Mouse (Mus musculus) testis, postnatal 10 days (tissue): ENCODE measurements around the gene Olfr1378.

Source experiments
- DNase-seq: peaks from one replicate; pipeline ENCODE4 v3.0.0; 2021; ENCODE audit warnings: low spot score

Olfr1378 gene

DNA sequence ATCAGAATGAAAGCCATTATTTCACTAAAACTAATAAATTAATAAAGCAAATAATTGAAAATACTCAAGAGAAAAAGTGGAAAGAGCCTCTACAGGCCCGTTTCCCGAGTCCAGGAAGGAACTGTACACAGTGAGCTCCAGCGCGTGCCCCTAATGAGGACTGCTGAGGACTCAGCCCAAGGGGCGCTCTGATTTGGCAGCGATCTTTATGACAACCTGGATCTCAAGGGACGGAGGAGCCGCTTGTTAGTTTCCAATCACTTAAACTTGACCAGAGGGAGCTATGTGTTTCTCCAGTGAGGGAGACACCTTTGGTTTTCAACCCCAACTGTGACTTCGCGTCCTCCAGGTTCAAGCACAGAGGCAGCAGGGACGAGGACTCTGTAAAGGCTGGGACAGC lies at the start of gene Olfr1378:
Gene Olfr1378 (plus strand): TSS at position 301 of the 400 bp plus-strand sequence.
- DNase-seq = no peak

DNA sequence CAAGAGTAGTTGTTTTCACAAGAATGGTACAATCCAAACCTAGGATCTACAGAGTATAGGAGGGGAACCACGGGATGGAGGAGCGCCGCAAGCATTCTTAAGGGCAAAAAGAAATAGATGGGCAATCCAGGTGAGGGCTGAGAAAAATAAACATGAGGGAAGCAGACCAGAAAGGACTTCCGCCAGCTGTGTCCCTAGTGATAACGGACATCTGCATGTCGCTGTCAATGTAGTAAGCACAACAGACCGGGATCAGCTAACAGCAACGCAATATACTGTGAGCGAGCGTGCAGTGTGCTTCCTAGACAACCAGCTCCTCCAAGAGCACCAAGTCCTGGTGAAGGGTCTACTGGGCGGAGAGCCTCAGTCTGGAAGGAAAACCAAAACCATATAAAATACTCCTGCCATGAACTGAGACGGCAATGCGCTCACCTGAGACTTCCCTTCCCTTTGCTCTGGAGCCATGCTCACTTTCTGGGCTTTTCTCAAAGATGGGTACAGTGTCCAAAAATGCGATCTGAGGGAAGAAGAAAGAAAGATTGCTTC lies 35.8 kb upstream of the Olfr1378 start:
- no peak for DNase-seq

DNA sequence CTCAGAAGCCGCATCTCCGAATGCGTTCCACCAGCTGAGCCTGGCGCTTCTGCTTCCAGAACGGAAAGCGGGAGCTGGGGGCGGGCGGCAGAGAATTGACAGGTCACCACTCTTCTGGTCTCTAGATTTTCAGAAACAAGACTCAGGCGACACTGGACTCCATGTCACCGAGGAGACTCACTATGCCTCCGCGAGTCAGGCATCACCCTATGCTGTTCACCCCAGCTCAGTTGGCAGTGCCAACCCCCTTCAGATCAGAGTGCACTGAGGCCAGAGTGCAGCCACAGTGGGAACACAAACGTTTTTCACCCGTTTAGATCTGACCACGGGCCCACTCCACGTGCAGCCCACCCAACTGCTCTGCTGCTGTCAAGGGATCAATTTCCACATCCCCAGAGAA lies 35.3 kb upstream of the Olfr1378 start:
- no peak for DNase-seq

DNA sequence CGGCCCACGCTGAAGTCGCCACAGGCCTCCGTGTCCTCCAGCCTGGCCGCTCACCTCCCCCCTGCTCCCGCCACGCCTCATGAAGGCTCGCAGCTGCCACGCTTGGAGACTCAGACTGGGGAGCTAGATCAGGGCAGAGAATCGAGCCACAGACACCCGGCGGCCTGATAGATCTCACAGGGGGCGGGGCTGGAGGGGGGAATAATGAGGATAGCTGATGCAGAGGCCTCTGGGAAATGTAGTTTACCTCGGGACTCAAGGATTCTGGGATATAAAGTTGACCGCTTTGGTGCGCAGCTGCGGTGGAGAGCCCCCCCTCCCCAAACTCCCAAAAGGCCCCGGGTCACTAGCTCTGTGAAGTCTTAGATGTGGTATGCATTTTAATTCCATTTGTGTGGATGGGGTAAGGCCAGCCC lies 34.9 kb upstream of the Olfr1378 start, which contains the start of gene Zfp354b:
Gene Zfp354b (minus strand): TSS at position 183 of the 416 bp plus-strand sequence.
- DNase-seq = peak; percentile 86

DNA sequence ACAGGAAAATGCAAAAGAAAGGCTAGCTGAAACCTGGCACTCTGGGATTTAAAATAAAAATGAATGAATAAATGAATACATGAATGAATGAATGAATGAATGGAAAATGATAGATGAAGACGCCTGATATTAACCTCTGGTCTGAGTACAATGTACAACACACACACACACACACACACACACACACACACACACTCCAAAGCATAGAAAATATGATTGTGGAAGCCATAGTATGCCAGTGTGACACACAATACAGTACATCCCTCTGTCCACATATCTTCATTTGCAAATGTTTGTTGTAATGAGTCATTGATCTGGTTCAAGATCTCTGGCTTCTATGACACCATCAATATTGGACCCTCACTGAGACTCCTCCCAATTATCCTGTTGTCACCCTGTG lies 34.3 kb upstream of the Olfr1378 start:
- DNase-seq = no peak

DNA sequence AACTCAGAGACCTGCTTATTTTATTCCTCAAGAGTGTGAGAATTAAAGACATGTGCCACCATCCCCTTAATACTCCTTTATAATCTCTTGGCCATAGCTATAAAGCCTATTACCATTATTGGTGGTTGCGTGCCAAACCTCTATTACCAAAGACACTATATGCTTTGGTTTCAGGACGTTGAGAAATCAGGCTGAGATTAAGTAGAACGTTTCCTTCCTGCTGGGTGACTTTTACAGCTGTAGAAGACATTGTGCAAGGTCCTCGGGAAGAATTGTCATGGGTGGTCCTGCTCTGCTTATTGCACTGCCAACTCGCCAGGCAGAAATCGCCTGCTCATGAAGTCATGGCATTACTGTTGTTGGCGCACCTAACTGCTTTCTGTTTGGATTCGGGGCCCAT lies 27.9 kb upstream of the Olfr1378 start:
- no peak for DNase-seq

DNA sequence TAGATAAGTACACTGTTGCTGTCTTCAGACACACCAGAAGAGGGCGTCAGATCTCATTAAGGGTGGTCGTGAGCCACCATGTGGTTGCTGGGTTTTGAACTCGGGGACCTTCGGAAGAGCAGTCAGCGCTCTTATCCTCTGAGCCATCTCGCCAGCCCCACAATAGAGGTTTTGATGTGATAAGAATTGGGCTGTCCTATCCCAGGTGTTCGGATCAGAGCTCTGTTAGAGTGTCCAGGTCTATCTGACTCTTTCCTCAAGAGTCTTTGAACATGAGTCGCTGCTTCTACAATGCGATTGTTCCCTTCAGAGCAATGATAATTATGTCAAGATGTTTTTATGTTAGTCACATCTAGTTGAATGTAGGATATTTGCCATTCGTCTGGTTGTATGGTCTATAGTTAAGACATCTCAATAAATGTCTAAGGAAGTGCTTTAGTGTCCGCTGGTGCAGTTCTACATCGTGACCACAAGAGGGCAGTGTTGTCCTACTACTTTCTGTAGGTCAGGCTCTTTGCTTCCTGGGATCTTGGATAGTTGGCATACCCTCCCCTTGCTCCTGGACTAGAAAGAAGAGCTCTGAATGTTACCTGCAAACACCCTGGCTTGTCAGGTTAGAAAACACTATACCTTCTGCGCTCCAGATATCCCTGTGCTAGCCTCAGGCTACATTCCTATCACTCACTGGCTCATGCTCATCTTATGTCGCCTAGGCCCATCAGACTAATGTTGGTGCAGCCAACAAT lies 26.5 kb upstream of the Olfr1378 start:
- DNase-seq = no peak

DNA sequence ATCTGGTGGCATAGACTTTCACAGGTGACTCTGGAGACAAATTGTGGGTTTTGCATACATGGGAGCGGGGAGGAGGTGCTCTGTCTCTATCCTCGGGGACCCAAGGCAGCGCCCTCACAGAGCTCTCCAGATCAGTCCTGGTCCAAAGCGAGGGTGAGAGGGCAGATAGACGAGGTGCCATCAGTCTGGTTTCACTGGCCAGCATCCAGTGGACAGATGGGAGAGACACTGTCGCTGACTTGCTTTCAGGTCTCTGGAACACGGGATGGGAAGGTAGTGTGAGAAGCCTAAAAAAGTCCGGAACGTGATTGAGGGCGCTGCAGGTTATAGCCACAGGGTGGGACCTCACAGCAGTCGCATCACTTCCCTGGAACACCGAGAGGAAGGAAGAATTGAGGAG lies 23.9 kb upstream of the Olfr1378 start:
- DNase-seq = no peak

DNA sequence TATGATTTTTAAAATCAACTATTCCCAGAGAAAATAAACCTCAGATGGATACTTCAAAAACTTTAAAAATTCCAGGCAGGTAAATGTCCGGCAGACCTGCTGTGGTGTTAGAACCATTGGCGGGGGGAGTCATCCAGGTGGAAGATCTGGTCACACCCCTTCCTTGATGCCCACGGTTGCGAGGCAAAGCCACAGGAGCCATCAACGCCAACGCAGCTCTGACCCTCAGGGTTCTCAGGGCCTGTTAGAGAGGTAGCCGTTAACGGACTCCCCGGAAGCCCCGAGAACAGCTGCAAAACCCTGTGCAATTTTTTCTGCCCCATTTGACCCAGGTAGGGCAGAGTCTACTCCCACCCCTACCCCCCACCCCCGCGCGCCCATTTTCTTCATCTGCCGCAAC lies 22.8 kb upstream of the Olfr1378 start, which contains the start of gene 4933414I15Rik:
Gene 4933414I15Rik (minus strand): TSS at position 260 of the 400 bp plus-strand sequence.
- DNase-seq = no peak

DNA sequence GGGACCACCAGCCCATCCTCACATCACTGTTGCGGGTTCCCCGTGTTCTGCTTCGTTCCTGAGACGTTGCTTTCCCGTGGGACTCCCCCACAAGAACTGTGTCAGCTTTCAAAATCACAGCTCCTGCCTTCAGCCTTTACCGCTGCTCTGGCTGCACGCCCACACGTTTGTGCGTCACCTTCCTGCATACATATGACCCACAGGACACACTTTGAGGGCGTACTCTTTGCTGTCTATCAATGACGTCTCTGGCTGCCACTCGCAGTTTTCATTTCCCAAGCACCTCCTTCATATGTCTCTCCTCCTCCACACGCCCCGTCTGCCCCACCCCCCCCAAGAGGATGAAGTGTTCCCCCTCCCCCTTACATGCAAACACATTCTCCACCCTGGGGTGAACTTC lies 14.0 kb upstream of the Olfr1378 start:
- DNase-seq = no peak

DNA sequence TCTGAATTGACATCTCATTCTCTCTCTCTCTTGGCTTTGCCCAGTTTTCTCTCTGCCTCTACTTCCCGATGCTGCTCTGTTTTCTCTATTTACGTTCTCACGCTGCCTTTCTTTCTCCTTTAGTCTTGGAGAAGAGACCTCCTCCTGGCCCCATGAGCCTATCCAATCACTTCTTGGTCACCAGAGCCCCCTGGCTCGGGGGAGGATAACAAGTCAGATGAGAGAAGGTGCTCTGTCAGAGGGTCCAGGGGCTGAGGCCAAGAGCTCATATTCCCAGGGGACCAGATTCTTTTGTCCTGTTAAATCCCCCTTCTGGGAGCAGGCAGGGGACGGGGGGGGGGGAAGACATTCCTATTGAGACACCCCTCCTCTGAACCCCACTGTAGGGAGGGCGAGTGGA lies 12.7 kb upstream of the Olfr1378 start, which contains the start of gene Prop1:
Gene Prop1 (minus strand): TSS at position 101 of the 400 bp plus-strand sequence.
- DNase-seq = no peak

DNA sequence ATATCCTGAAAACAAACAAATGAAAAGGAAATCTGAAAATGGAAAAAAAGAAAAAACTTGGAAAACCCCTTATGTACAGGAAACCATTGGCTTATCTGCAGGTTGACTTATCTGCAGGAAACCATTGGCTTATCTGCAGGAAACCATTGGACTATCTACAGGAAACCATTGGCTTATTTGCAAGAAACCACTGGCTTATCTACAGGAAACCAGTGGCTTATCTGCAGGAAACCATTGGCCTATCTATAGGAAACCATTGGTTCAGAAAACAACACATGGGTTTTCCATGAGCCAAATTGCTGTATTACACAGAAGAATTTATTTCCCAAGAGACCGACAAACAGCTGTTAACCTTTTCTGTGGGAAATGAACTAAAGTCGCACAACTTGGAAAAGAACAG lies 1.4 kb upstream of the Olfr1378 start:
- no peak for DNase-seq

DNA sequence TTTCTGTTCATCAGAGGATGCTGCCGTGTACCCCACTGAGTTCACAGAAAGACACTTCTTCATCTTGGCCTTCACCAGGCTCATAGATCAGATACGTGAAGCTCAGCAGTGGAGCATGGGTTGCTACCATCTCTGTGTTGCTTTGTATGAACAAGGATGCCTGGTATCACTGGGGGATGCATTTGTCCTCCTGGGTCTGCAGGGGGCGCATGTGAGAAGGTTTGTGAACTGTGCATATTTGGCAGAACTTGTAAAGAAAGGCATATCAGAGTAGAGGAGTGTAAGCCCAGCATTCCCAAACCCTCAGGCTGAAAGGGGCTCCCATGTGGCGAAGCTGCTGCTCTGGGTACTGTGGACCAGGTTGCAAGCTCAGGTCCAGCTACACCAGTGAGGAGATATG lies 10.9 kb downstream of the Olfr1378 start:
- peak; percentile 48 for DNase-seq

DNA sequence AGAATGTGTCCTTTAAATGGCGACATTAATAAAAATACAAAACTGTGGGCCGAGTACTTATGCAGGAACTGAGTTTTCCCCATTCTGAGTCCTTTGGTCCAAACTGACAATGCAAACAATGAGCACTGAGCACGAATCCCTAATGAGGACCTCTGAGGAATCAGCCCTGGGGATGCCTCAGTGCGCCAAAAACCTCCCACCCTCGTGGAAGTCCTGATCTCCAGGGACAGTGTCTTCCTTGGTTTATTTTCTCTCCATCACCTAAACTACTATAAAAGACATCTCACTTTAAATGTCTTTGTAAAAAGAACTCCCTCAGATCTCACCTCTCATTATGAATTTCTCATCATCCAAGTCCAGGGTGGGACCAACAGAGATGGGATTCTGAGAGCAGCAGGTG lies 15.3 kb downstream of the Olfr1378 start, which contains the start of gene Olfr1377:
Gene Olfr1377 (plus strand): TSS at position 301 of the 400 bp plus-strand sequence.
- no peak for DNase-seq

DNA sequence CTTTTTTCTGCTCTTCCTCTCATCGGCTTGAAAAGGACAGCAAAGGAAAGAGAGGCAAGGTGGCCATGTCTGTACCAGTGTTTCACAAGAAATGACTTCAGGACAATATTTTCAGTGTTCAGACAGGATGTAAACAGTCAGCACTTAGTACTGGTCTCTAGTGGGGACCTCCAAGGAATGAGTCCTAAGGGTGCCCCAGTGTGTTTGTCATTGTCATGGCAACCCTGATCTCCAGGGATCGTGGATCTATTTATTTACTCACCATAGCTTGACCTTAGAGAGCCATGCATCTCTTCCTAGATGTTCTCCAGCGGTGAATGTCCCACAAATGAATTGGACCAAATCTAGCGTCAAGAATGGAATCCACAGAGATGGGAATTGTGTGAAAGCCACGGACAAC lies 37.0 kb downstream of the Olfr1378 start, which contains the start of gene Olfr51:
Gene Olfr51 (plus strand): TSS at position 301 of the 400 bp plus-strand sequence.
- DNase-seq = no peak

DNA sequence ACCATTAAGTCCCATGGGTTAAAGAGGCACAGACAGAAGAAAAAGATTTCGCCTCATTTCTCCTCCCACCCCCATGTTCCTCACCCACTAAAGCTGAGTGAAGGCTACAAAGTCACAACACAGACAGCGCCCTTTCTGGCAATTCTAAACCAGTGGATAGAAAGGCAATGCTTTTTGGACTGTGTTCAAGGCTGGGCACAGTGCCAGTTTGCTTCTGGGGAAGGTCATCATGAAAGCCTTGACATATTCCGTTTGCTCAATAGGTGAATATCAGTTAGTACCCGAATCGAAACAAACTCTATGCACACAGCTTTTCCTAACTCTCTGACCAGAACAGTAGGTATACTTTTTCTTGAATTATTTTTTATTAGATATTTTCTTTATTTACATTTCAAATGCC lies 45.5 kb downstream of the Olfr1378 start:
- DNase-seq = peak; percentile 86

DNA sequence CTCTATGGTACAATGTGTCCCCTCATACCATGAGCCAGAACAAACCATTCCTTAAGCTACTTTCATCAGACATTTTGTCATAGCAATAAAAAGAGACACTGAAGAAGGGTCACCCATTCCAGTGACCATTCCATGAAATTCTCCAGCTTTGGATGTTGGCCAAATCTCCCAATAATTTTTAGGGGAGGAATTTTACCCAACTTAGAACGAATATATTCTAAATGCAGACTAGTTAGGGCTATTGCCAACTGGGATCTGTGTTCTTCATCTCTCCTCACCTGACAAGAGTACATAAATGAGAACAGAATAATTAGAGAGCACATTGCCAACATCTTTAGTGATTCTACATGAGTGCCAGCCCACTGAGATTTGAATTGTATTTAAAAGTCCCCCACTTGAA lies 47.6 kb downstream of the Olfr1378 start, which contains the start of gene Olfr54:
Gene Olfr54 (plus strand): TSS at position 301 of the 400 bp plus-strand sequence.
- DNase-seq = no peak

DNA sequence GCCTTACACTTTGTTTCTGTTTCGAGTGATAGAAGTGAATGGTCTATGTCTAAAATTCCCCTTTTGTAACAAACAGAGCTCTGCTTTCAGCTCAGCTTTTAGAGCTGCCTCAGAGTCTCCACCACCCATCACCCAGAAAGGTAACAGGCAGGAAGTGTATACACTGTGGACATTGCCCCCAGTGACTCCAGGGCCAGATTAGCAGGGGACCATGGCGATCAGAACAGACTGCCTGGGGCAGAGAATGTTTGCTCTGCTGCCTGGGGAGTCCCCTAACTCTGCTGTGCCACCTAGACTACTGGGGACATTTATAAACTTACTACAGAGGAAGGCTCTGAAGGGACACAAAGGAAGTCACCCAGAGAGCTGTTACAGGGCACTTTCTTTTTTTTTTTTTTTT lies 50.0 kb downstream of the Olfr1378 start:
- DNase-seq = no peak
